Mouse (Mus musculus): ENCODE data around the gene Col9a3.
A peak's percentile ranks its signal among the peaks of the same experiment; 100 is the strongest.

Col9a3 gene

GRCm38 (mm10) chr2:180597490-180597889 lies at the start of gene Col9a3:
TSS of gene Col9a3 (plus strand) at chr2:180597790.
- DNase-seq (ENCODE audit: low spot score in 2 of 2), result no peak

GRCm38 (mm10) chr2:180552340-180552739 lies 45.2 kb upstream of the Col9a3 start:
- DNase-seq (ENCODE audit: low spot score in 2 of 2), result no peak

- no peak for DNase-seq (ENCODE audit: low spot score in 2 of 2)
Measured at GRCm38 (mm10) chr2:180555219-180555618, 42.4 kb upstream of the Col9a3 start.

- no peak for DNase-seq (ENCODE audit: low spot score in 2 of 2)
Measured at GRCm38 (mm10) chr2:180556470-180556869, 41.1 kb upstream of the Col9a3 start.

GRCm38 (mm10) chr2:180560245-180560644 lies 37.3 kb upstream of the Col9a3 start:
- no peak for DNase-seq (ENCODE audit: low spot score in 2 of 2)

GRCm38 (mm10) chr2:180562146-180562545 lies 35.4 kb upstream of the Col9a3 start:
- DNase-seq (ENCODE audit: low spot score in 2 of 2), result no peak

GRCm38 (mm10) chr2:180563296-180563695 lies 34.3 kb upstream of the Col9a3 start:
- DNase-seq (ENCODE audit: low spot score in 2 of 2), result no peak

- DNase-seq (ENCODE audit: low spot score in 2 of 2), result no peak
Measured at GRCm38 (mm10) chr2:180563841-180564240, 33.7 kb upstream of the Col9a3 start.

- DNase-seq (ENCODE audit: low spot score in 2 of 2), result peak; percentile 30 to 44
Measured at GRCm38 (mm10) chr2:180566240-180566913, 31.2 kb upstream of the Col9a3 start.

- peak in 1 of 2 experiments; percentile 72 for DNase-seq (ENCODE audit: low spot score in 2 of 2)
Measured at GRCm38 (mm10) chr2:180569028-180569643, 28.5 kb upstream of the Col9a3 start.

- DNase-seq (ENCODE audit: low spot score in 2 of 2), result no peak
Measured at GRCm38 (mm10) chr2:180576482-180576881, 21.1 kb upstream of the Col9a3 start.

- DNase-seq (ENCODE audit: low spot score in 2 of 2), result peak; percentile 47 to 60
Measured at GRCm38 (mm10) chr2:180578686-180579085, 18.9 kb upstream of the Col9a3 start.

- peak; percentile 15 to 32 for DNase-seq (ENCODE audit: low spot score in 2 of 2)
Measured at GRCm38 (mm10) chr2:180581002-180581401, 16.6 kb upstream of the Col9a3 start, which contains the start of gene Mrgbp. TSS of gene Mrgbp (plus strand) at chr2:180581304.

- DNase-seq (ENCODE audit: low spot score in 2 of 2), result peak; percentile 98 to 99
Measured at GRCm38 (mm10) chr2:180582481-180583153, 15.0 kb upstream of the Col9a3 start.

GRCm38 (mm10) chr2:180583154-180583507 lies 14.5 kb upstream of the Col9a3 start:
- DNase-seq (ENCODE audit: low spot score in 2 of 2), result no peak

- DNase-seq (ENCODE audit: low spot score in 2 of 2), result no peak
Measured at GRCm38 (mm10) chr2:180588736-180589122, 8.9 kb upstream of the Col9a3 start.

- peak; percentile 74 for DNase-seq (ENCODE audit: low spot score in 2 of 2)
Measured at GRCm38 (mm10) chr2:180589123-180589831, 8.3 kb upstream of the Col9a3 start, which contains the start of gene Ogfr. TSS of gene Ogfr (plus strand) at chr2:180589245.

- DNase-seq (ENCODE audit: low spot score in 2 of 2), result no peak
Measured at GRCm38 (mm10) chr2:180598157-180598705, 641 bp downstream of the Col9a3 start.

GRCm38 (mm10) chr2:180600569-180601021 lies 3.0 kb downstream of the Col9a3 start:
- DNase-seq (ENCODE audit: low spot score in 2 of 2), result no peak

GRCm38 (mm10) chr2:180604781-180605180 lies 7.2 kb downstream of the Col9a3 start:
- DNase-seq (ENCODE audit: low spot score in 2 of 2), result no peak

- DNase-seq (ENCODE audit: low spot score in 2 of 2), result no peak
Measured at GRCm38 (mm10) chr2:180610283-180610682, 12.7 kb downstream of the Col9a3 start.

- DNase-seq (ENCODE audit: low spot score in 2 of 2), result no peak
Measured at GRCm38 (mm10) chr2:180611882-180612281, 14.3 kb downstream of the Col9a3 start.

Data from urinary bladder, postnatal 36 days (tissue).